Mouse (Mus musculus): ENCODE measurements around the gene Scrg1.
"Not testable (repeated sequence)": the region's sequence is repeated elsewhere in the genome, so short reads cannot be mapped to it uniquely, and the experiment has no call there.

Gene Scrg1

DNA sequence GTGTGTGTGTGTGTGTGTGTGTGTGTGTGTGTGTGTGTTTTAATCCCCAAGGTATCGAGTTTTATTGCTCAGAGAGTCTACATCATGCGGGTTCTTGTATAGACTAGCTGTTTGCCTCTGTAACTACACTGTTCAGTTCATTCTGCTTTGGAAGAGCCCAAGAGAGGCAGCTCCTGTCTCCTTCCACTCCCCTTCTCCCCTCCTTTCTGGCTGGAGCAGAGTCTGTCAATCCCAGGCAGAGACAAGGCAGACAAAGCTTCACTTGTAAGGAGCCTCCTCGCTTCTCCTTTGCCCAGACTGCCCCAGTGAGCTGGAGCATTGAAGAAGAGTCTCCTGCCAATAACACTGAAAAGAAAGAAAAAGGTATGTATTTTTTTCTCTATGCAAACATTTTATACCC lies at the start of gene Scrg1:
Scrg1 (plus strand) TSS at position 159 of the 400 bp plus-strand sequence.
- no peak for DNase-seq (ENCODE audit: low read depth)

DNA sequence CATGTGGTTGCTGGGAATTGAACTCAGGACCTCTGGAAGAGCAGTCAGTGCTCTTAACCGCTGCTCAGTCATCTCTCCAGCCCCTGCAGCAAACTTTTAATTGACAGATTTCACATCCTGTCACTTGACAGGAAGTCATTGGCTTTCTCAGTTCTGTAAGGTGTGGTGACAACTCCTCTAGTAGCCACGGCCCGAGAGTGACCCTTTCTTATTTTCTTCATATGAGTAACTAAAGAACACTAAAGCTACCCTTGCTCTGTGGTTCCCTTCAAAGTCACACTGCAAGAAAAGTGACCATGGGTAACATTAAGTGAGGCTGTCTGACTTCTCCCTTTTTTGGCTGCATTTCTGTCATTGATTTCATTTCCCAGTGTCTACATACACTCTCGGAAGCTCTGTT lies 49.4 kb upstream of the Scrg1 start:
- DNase-seq (ENCODE audit: low read depth) = no peak

DNA sequence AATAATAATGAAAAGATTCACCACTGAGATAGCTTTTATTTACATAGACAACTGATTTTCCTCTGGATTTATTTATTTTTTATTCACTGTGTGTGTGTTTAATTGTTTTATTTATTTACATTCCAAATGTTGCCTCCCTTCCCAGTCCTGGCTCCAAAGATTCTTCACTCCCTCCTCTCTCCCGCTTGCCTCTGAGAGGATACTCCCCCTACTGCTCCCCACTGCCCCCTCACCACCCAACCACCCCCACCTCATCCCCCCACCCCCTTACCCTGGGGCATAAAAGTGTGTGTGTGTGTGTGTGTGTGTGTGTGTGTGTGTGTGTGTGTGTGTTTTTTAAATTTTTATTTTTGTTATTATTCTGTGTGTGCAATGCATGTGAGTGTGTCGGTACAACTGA lies 46.4 kb upstream of the Scrg1 start:
- DNase-seq (ENCODE audit: low read depth) = no peak

DNA sequence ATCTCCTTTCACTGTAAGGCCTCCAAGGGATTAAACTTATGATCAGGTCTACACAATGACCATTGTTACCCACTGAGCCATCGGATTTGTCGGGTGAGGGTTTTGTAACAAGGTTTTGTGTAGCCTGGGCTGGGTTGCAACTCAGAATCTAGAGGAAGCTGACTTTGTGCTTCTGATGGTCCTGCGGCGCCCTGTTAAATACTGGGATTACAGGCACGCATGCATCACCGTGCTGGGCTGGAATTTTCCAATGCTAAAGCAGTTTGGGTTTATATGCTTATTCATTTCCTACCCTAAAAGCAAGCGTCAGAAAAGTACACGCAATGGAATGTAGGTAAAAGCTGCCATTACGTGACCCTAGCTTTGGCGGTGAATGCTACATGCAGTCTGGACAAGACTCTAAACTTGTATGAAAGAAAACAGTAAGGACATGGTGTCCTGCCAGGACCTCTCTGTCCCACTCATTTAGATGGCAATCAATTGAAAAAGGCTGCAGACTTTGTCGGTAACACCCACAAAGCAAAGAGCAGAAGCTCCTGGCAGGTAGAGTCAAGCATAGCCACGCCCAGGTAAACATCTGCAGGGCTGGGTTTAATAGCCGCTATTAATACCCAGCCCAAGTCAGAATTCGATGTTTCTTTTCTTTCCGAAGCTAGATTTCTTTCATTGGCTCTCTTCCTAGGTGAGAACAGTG lies 45.8 kb upstream of the Scrg1 start:
- DNase-seq (ENCODE audit: low read depth) = no peak

DNA sequence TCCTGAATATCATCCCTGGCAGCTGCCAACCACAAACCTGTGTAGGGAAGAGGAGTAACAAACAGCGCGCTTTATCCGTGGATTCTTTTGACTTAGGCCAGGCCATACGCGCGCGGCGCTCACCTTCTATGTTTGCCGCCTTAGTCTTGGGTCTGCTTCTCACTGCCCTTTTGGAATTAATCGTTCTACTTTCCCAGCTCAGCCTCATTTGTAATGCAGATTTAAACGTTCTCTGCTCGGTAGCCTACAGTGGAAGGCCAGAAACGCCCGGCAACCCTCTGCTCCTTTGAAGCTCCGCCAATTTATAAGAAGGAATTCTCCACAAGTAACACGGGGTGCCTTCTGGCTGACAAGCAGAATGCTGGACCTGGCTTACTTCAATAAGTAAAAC lies 45.3 kb upstream of the Scrg1 start:
- no peak for DNase-seq (ENCODE audit: low read depth)

DNA sequence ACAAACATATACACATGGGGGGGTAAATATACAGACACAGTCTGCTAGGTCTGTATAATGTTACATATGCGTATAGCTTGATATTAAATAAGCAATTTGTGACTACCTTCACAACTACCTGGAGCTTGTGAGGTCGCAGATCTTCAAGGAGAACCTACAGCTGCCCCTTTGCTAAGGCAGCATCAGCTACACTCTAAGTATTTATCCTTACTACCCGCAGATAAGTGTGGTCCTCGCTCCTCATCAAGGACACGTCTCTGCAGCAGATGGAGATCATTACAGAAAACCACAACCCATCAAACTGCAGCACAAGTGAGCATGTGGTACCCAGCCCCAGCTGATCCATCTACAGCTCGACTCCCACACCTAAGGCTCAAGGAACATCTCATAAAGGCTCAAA lies 44.4 kb upstream of the Scrg1 start:
- DNase-seq (ENCODE audit: low read depth) = no peak

DNA sequence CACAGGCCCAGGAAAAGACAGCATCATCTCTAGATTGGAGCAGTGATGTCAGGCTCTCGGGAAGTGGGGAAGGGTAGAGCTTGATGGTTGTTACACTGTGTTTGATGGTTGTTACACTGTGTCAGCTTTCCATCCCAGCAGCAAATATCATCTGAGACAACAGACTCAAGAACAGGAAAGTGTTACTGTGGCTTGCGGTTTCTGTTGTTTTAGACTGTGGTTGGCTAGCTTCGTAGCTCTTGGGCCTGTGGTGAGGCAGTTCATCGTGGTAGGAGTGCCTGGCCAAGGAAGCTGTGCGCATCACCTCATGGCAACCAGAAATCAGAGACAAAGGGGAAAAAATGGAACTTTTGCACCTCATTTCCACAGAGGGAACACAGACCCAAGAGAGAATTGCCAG lies 38.9 kb upstream of the Scrg1 start:
- no peak for DNase-seq (ENCODE audit: low read depth)

DNA sequence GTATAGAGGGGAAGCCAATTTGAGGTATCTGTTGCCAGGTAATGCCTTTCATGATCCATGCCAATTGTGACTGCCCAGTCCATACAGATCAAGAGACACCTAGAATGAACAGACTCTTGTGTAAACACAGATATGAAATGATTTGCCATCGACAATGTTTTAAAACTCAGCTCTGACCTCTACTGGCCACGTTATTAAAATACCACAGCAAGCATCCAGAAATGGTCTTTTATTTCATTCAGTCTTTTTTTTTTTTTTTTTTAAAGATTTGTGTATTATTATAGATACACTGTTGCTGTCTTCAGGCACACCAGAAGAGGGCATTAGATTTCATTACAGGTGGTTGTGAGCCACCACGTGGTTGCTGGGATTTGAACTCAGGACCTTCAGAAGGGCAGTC lies 29.6 kb upstream of the Scrg1 start:
- peak; percentile 74 for DNase-seq (ENCODE audit: low read depth)

DNA sequence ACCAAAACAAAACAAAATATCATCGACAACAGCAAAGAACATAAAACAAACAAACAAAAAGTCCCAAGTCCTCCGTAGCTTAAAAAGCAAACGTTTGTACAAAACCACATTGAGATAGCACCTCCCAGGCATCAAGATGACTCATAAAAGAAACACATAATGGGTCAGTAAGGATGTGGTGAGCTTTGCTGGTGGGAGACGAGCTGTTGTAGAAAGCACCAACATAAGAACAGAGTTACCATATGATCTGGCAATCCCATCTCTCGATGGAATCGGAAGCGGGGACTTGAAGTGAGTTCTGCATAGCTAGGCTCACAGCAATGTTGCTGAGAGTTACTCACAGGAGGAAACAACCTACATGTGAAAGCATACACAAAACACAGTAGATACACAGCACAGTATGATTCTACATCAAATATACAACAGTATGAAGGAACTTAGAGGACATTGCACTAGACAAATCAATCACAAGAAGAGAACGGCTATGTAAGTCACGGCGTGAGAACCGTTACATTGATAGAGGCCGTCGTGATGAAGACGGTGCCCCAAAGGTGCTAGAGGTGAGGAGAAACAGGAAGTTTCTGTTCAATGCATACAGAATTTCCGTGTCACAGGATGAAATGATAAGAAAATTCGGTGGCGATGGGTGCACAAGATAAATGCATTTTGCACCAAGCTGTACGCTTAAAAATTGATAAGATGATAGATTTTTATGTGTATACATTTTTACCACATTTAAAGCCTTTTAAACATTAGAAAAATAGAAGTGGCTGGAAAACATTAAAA lies 27.9 kb upstream of the Scrg1 start:
- DNase-seq (ENCODE audit: low read depth) = peak; percentile 26

DNA sequence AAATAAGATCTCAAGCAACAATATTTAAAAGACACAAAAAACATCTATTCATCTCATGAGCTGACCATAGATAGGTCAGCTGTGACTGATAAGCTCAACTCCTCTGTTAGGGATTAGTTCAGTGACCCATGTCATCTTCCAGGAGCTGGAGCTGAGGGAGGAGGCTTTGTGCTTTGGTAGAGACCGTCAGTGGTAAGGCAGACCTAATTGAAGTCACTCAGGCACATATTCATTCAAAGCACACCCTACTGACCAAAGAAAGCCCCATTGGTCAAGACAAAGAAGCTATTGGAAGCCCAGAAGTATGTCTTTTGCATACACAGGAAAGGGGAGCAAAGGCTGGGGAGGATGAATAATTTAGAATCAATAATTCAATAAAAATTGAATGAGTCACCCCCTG lies 27.2 kb upstream of the Scrg1 start:
- no peak for DNase-seq (ENCODE audit: low read depth)

DNA sequence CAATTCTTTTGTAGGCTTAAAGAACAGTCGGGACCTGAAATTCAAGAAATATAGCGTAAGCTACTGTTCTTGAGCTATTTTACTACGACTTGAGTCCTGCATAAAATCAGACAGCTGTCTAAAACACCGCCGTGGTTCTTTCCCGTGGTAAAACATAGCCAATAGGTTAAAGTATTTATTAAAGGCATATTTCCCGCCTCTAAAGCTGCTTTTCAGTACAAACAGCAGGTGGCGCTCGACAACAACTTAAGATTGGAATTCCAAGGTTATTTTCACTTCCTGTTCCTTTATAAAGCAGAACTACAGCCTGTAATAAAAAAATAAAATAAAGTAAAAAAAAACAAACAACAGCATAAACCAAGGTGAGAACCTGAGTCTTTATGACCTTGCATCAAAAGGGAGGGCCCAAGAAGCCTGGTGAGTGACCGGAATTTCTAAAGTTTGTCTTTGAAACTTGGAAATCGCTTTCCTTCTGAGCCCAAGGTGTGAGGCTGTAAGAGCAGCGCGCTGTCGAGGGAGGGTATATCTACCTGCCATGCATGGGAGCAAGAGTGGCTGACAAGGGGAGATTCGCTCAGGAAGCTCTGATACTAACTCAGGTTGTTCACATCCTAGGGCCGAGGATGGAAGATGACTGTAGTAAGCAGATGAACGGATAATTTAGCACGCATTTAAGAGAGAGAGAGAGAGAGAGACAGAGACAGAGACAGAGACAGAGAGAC lies 26.4 kb upstream of the Scrg1 start:
- DNase-seq (ENCODE audit: low read depth) = peak; percentile 92

DNA sequence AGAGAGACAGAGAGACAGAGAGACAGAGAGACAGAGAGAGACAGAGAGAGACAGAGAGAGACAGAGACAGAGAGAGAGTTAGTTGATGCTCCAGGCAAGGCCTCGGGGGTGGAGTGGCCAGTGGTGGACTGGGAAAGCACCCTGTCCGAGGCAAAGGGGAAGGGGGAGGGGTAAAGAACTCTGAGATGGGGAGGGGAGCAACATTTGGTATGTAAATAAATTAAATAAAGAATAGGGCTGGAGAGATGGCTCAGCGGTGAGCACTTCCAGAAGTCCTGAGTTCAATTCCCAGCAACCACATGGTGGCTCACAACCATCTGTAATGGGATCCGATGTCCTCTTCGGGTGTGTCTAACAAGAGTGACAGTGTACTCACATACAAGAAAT lies 25.8 kb upstream of the Scrg1 start:
- DNase-seq (ENCODE audit: low read depth) = not testable (repeated sequence)

DNA sequence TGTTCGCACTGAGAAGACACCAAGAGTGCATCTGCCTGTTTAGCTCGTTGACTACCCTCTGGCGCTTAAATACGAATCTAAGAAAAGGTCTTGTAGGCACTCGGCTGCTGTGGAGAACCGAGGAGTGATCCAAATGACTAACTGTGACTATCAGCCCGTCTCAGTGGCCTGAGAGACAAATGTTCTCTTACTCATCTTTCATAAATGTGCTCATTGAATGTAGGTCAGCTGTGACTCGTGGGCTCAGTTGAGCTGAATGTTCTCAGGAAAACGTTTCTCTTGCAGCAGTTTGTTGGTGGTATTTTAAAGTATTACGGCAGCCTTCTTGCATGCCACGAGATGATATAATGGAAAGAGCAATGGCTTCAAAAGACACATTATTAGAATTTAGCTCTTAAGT lies 24.8 kb upstream of the Scrg1 start:
- DNase-seq (ENCODE audit: low read depth) = peak; percentile 36

DNA sequence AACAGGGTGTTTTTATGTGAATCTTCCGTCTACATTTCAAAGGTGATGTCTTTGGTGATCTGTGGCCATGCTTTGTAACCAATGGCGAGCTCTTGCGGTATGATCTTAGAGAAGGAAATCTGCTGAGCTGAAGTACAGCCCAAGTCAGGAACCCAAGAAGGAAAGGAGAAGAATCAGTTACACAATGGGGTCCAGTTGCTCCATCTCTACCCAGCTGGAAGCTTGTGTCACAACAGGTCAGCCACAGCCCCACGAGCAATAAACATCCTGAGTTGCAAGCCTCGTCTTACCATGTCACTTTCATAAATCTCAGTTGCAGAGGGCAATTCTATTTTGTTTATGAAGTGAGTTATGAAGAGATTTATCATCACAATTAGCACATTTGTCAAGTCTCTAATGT lies 22.9 kb upstream of the Scrg1 start:
- DNase-seq (ENCODE audit: low read depth) = no peak

DNA sequence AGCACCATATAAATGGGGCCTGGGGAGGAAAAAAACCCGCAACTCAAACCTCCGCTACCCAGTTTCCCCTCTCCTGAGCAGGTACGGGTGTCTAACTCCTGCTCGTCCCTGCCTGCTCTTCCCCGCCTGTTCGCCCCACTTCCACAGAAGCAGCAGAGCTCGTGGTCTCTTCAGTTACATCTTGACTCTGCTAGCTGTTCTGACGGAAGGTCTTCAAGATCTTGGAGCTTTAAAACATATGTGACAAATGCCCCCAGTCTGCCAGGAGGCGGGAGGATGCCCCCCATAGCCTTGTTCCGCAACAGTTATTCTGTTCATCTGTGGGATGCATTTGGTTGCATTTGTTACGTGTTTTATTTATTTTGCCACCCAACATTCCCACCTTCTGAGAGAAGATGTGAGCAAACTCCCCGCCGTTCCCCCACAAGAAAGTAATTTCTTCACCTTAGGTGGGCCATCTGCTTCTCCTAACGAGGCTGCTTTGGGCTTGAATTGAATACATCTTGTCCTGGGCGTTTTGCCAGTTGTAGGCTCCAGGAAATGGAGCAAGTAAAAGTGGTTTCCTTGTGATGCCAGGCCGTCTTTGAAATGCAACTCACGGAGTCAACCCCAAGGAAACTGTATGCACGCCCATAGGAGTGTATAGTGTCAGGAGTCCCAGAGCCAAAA lies 19.8 kb upstream of the Scrg1 start:
- peak; percentile 39 for DNase-seq (ENCODE audit: low read depth)

DNA sequence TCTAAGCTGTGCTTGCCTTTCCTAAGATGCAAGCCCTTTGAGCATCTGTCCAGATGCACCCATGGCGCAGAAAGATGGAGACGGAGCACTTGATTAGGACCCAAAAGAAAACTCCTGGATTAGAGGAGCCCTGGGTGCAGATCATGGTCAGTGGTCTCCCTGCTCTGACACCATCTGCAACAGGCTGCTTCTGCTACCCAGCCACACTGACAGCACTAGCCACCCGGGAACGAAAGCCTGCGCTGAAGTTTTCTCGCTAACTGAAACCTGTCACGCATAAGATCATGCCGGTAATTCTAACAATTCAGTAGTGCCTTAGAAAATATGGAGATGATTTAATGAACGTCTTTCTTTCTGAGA lies 19.3 kb upstream of the Scrg1 start:
- DNase-seq (ENCODE audit: low read depth) = no peak

DNA sequence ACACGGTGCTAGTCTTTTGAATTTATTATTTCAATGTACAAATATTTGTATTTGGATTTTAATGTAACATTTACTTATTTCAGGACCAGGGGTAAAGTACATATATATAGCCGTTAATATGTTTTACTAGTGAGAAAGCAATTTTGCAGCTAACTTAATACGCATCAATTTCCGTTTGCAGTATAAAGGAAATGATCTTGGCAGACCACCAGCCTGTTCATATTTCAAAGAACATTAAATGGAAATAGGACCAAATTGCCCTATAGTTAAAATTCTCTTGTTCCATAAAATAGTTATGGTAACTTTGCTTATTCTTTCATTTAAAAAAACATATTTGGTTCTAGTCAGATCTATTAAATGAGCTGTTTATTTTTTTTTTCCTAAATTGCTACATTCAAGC lies 14.6 kb upstream of the Scrg1 start:
- no peak for DNase-seq (ENCODE audit: low read depth)

DNA sequence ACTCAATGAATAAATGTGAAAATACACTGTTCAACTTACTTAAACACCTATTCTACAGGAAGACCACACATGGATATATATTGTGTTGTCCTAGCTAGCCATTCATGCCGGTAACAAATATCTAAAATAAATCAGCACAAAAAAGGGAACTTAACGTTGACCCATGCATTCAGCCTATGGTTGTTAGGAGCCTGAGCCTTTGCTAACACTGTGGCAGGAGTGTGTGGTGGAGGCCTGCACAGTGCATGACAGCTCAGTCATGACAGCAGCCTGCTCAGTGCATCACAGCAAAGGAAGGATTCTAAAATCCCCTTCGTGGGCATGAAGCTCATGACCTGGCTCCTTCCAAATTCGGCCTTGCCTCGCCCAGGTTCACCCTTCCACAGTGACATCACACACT lies 14.2 kb upstream of the Scrg1 start:
- no peak for DNase-seq (ENCODE audit: low read depth)

DNA sequence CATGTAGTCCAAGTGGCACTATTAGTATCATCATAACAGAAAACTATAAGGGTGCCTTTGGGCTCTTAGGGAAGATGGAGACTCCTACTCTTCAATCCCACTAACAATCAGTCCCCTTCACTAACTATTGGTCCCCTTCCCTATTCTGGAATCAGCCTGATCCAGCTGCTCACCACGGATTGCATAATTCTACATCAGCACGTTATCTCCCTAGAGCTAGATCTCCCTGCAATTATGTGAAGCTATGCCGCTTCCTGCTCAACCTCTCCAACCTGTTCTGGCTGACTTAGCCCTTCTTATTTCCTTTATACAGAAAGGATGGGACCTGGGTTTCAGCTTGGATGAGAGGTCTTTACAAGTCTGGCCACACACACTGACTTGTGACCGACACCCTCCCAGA lies 12.4 kb upstream of the Scrg1 start:
- DNase-seq (ENCODE audit: low read depth) = no peak

DNA sequence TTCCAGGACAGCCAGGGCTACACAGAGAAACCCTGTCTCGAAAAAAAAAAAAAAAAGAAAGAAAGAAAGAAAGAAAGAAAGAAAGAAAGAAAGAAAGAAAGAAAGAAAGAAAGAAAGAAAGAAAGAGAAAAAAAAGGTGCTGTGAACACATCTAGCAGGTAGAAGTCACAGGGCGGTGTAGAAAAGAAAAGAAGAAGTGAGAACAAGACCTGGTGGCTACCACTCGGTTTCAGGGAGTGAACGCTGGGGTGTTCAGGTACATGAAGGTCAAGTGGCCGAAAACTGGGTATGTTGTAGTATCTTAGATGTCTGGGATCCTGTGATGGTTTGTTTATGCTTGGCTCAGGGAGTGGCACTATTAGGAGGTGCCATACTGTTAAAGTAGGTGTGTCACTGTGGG lies 9.8 kb upstream of the Scrg1 start:
- DNase-seq (ENCODE audit: low read depth) = not testable (repeated sequence)

DNA sequence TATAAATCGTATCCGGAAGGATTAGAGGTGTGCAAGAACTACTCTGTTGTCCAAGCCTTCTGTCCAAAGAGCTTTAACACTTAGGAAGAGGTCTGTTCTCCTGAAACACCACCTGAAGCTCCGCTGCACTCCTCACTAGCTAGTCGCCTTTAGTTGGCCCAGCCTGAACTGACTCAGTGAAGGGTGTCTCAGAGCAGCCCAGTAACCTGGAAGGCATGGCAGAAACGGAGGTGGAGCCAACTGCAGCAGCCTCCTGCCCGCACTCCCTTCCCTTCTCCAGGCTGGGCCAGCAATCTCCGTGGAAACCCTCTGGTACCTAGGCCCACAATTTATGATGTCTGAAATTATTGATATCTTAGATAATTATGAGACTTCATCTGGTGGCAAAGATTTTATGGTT lies 5.0 kb upstream of the Scrg1 start:
- no peak for DNase-seq (ENCODE audit: low read depth)

DNA sequence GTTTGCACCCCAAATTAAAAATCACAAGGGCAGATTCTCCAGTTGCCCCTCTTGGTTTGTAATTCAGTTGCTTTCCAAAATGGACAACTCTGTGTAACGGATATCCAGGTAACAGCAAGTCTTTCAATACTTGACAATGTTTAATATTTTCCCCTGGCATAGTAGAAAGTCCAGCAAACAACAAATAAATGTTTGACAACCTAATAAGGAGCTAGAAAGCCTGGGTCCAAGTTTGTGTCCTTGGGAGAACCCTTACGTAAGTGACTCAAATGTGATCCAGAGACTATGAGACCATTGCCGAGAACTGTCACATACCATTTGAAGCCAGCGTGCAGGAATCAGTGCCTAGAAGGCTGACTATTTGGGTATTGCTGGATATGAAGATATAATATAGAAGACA lies 3.8 kb upstream of the Scrg1 start:
- DNase-seq (ENCODE audit: low read depth) = no peak

DNA sequence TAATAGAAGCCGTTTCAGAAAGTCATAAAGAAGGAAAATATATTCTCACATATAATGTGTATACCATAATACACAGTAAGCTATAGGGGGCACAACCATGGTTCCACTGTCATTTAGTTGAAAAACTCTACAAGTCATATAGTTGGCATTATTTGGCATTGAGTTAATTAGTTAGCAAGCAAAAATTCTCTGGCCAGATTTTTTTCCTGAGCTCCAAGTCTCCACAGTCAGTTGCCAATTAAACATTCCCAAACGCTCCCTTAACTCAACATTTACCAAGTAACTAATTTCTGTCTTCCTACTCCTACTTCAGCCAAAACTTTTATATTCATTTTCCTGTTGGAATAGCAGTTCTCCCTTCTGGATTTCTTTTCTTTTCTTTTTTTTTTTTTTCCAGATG lies 2.4 kb upstream of the Scrg1 start:
- no peak for DNase-seq (ENCODE audit: low read depth)
